Mouse (Mus musculus): ENCODE results near the gene Otos.
A peak's percentile ranks its signal among the peaks of the same experiment; 100 is the strongest.

Otos gene

DNA sequence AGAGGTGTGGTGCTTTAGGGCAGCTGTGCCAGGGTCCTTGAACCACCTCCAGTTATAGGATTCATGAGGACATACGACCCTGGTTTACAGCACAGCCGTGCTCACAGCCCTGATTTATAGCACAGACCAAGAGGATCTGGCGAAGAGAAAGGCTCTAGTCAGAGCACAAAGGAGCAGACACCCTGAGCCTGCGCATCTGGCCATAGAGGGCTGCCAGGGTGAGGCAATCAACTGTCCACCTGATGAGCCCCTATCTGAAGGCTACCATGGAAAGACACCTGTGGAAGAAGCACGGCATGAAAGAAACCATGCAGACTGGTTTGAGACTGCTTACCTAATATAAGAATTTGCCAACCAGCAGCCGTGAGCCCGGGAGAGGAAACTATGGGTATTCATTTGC, 2.0 kb downstream of the Otos start:
- DNase-seq (ENCODE audit: low read depth, low spot score) = no peak

DNA sequence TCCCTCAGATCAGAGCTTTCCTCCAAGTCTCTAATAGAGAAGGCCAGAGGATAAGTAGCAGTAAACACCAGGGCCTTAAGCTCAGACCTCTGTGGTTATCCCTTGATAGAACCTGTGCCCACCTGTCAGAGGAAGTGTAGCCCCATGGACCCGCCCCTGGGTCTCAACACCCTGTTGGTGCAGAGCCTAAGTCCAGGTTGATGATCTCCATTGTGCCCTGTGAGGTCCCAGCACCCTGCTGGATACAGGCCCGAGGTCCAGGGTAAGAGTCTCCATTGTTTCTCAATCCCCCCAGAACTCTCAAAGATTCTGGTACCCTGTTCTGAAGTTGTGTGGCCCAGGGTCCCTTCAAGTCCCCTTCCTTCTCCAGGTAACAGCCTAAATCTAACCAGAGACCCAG, 2.5 kb downstream of the Otos start:
- no peak for DNase-seq (ENCODE audit: low read depth, low spot score)

DNA sequence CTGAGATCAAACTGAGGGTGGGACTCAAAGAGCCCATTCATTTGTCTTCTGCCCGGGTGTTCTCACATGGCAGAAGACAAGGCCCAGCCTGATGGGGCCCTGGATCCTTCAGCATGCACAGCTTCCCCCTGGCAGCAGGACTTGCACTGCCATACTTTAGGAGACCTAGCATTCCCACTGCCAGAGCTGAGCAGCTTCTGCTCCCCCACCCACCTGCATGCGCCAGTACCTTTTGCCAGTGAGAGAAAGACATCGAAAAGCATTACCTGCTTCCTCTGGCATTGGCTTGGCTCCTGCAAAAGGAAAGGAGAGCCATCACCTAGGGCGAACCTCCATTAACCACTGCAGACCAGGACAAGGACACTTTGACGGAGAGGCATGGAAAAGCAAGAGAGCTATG, 3.7 kb downstream of the Otos start:
- no peak for DNase-seq (ENCODE audit: low read depth, low spot score)

DNA sequence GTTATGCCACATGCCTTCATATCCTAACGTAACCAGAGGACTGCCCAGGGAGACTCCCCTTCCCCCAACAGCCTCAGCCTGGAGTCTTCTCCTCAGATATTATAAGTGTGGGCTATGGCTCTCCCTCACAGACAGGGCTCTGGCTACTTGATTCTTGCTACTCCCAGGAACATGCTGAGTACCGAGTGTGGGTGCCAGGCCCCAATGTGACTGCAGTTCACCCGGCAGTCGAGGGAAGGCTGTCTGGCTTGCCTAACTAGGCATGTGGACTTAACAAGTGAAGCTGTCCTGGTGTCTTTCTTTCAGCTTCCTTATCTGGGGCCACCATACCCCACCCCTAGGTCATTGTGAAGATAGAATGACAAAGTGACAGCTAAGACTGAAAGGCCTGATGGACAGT, 5.0 kb downstream of the Otos start:
- no peak for DNase-seq (ENCODE audit: low read depth, low spot score)

DNA sequence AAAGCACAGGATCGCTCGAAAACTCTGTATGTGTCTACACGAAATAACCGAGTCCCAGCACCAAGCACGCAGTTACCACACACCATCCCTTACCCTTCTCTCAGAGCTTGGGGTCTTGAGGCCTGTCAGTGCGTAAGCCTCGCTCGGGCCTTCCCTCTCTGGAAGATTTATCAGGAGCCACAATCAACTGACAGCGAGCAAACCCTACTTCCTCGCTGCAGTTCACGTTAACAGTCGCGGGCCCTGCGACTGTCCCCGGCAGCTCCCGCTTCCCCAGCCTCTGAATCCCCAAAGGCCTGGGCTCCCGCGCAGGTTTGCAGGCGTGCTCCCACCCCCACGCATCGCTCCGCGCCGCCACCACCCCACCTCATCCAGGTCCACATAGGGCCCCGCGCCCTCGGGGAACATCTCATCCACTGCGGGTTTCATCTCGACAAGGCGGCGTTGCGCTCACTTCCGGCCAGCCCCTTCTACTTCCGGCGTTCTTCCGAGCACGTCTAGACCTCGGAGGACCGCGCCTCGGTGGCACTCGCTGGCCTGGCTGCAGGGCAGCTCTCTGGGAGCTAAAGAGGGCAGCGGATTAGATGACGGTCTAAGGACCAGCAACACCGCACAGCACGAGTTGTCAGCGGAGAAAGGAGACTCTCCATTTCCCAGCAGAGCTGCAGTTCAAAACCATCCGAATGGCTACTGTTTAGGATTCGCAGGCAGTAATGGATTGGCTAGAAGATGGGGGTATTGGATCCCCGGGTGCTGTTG, 6.9 kb downstream of the Otos start, which contains the start of gene Cops9:
Cops9 (minus strand) TSS at position 472 of the 759 bp plus-strand sequence.
- DNase-seq (ENCODE audit: low read depth, low spot score) = peak; percentile 87

DNA sequence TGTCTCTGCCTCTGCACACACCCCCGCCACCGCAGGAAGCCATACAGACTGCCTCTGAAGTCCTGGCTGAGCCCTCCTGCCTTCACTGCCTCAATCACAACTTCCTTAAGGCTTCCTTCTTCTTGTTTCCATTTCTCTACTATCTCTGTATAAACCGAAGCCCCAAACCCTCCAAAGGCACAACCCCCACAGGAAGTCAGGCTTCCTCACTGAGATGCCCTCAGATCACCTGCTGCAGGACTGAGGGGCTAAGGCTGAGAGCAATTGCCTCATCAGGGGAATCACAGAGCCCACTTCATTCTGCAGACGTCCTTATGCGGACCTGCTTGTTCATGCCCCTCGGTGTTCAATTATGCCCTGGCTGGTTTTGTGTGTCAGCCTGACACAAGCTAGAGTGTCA, 8.2 kb downstream of the Otos start:
- DNase-seq (ENCODE audit: low read depth, low spot score) = no peak

DNA sequence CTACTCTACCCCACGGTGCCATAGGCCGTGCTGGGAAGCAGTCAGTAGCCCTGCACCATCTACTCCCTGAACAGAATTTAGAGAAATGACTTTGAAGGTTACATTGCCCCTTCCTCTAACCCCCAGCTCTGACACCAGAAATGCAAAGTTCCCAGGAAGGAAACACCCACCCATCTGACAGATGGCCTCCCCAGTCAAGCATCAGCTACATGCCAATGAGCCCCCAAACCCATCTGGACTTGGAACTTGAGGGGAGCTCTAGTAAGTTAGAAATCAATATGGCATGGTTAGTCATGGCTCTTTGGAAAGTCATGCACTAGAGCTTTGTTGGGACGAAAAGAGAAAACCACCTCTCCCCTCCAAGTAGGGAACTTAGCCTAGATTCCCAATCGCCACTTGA, 9.9 kb downstream of the Otos start:
- DNase-seq (ENCODE audit: low read depth, low spot score) = no peak

DNA sequence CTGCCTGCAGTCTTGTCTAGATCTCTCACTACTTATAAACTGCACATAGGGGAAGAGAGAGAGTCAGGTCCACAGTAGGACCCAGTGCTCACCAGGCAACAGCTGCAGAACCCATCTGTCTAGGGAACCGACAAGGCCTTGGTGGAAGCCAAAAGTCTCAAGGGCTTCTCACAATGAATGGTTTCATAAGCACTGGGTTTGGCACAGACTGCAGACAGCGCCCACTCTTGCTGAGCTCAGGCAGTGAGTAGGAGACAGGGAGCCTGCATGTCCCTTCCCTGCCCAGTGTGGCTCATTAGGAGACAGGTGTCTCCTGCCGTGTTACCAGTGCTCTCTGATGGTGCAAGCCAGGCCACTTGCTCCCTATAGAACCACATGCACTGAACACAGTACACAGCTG, 10.5 kb downstream of the Otos start:
- DNase-seq (ENCODE audit: low read depth, low spot score) = no peak

DNA sequence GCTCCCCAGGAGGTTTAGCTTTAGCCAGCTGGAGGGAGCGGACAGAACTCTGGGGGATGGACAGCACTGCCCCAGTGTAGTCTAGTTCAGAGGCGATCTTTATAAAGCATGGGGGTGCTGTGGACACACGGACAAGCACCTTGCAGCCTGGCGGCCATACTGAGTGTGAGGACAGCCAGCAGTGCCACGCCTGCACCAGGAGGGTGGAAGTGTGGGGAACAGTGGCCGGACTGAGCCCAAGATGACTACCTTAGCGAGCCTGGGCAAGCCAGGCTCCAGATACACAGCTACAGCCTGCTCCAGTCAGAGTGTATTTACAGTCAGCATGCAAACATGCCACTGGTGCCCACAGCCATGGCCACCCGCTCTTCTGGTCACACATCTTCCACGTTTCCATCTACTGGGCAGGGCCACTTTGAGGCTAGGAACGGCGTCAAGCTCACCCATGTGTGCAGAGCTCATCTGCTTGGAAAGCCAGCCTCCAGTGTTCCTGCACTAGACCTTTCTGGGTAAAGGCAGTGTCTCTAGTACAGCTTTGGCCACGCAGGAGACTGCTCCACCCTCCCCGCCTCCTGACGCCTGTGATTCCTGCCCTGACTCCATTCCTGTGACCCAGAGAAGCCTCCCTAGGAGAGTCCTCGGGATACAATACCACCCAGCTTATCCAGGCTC, 11.0 kb downstream of the Otos start:
- DNase-seq (ENCODE audit: low read depth, low spot score) = no peak

DNA sequence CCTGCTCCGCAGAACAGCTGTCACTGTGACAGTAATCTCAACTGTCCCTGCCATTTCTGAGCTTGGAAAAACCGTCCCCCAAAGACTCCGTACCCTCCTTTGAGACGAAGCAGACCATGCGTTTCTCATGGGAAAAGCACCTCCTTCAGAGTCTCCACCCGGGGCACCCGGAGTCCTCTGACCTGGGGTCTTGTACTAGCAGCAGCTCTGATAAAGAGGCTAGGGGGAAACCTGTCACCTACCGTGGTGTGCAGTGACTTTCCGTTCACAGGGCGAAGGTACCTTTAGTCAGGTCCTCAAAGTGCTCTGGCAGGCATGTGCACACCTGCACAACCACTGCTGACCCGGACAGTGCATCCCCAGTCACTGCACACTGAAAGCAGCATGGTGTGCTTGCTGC, 12.0 kb downstream of the Otos start:
- DNase-seq (ENCODE audit: low read depth, low spot score) = no peak

DNA sequence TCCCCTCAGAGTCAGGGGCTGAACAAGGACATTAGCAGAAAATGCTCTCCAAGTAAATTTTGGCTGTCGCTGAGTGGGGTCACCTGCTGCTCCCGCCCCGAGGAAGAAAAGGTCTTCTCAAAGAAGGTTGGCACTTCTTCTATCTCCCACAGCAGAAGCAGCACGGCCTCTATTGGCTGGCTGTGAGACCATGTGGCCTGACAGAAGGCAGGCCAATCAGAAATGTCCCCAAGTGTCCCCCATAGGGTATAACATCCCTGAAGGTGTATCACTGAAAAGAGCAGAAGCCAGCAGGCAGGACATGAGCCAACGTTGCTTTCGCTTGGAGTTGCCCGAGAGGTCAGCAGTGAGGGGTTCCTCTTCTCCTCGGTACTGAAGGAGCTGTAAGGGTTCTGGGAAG, 12.6 kb downstream of the Otos start:
- no peak for DNase-seq (ENCODE audit: low read depth, low spot score)

DNA sequence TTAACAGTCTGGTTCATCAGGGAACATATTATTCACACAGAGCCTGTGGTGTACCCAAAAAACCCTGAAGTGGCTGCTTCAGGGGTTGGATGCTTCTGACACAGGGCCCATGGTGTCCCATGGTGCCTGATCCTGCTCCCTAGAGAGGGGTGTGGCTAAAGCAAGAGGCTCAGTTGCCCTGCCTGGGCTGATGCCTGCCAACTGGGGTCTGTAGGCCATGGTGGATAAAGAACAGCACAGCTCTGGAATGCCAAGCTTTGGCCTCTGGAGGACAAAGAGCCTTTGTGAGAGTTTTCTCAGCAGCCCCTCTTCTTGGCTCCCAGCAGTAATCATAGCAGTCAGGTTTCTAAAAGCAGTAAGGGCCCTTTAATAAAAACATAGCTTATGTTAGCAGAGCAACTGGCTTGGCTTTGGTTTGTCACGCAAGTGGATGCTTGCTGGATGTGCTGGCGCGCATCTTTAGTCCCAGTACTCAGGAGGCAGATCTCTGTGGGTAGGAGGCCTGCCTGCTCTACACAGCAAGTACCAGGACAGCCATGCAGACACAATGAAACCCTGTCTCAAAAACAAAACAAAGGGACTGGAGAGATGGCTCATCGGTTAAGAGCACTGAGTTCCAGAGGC, 13.6 kb downstream of the Otos start:
- no peak for DNase-seq (ENCODE audit: low read depth, low spot score)

DNA sequence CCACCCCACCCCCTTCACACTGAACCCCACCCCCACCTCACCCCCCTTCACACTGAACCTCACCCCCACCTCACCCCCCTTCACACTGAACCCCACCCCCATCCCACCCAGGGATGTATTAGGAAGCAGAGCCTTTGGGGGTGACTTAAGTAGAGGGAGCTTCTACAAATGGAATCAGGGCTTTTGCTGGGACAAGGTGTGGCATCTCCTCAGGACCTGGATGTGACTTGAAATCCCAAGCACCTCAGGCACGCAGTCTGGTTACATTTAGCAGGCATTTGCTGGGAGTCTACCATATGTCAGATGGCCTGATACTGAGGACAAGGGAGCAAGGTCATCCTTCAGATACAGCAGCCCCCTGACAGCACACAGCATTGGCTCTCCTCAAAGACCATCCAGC, 14.1 kb downstream of the Otos start:
- DNase-seq (ENCODE audit: low read depth, low spot score) = no peak

DNA sequence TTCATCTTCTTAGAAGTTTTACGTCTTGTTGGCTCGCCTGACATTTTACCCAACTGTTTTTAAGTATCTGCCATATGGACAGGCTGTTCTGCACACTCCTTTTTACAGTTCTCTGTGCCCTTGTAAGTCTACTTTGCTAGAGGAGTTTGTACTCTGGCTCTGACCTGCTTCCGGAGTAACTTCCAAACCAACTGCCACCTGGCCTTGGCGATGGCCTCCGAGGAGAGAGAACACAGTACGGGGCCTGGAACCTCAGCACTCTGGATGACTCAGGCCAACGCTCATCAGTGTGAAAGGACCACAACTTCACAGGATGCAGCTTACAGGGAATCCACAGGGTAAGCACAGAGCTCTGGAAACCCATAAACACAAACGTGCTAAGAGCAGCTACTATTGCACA, 14.9 kb downstream of the Otos start:
- DNase-seq (ENCODE audit: low read depth, low spot score) = no peak

DNA sequence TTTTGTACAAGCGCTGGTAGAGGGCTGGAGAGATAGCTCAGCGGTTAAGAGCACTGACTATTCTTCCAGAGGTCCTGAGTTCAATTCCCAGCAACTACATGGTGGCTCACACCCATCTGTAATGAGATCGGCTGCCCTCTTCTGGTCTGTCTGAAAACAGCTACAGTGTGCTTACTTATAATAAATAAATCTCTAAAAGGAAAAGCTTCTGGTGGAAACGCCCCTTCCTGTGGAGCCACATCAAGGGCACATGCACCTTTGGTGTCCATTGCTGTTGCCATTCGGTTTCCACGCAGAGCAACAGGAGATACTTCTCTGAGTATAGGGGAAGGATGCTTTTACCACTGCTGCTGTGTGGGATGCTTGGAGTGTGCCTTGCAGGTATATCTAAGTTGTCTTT, 15.7 kb downstream of the Otos start:
- DNase-seq (ENCODE audit: low read depth, low spot score) = peak; percentile 42

DNA sequence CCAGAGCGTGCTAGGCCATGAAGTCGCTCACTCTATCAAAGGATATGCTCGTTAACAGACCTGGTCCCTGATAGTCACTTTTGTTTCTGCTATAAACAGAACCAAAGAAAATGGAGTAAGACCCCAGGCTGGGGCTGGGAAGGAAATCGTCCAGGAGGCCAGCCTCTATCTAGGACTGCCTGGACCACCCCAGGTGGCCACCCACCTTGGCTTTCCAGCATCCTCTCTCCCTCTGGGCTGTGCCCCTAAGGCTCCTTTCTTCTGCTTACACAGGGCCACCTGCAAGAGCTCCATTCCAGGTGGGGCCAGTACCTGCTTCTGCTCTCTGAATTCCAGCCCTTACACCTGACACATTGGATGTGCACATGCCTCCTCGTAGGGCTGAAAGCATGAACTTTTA, 16.4 kb downstream of the Otos start:
- DNase-seq (ENCODE audit: low read depth, low spot score) = no peak

DNA sequence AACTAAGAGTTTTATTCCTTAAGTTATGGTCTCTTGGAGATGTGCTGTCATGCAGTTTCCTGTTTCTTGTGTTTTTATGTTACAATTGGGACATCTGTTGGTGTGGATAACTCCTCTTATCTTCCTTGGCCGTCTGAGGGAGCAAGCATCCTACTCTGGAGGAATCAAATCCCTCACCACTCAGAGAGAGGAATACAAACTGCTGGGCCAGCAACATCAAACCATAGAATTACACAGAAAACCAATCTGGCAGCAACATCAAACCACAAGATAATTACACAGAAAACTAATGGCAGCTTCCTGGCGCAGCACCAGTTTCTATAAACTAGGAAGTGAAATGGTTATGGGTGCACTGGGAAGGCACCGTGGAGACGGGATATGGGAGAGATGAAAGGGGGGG, 20.4 kb downstream of the Otos start:
- DNase-seq (ENCODE audit: low read depth, low spot score) = no peak

DNA sequence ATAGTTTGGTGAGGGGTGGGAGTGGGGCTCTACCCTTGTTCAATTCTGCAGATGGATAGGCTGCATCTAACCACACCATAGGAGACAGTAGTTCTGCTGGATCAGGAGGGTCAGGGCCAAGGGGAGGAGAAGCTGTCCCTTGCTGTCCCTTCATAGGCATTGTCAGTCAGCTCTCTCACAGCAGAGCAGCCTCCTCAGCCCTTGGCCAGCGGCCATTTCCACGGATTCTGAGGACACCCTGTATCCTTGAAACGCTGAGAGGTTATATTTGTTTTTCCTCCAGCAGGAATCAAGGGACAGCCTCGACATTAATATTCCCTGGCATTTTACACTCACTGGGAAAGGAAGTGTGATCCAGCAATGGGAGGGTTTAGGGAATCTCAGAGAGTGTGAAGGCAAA, 30.3 kb downstream of the Otos start:
- no peak for DNase-seq (ENCODE audit: low read depth, low spot score)

DNA sequence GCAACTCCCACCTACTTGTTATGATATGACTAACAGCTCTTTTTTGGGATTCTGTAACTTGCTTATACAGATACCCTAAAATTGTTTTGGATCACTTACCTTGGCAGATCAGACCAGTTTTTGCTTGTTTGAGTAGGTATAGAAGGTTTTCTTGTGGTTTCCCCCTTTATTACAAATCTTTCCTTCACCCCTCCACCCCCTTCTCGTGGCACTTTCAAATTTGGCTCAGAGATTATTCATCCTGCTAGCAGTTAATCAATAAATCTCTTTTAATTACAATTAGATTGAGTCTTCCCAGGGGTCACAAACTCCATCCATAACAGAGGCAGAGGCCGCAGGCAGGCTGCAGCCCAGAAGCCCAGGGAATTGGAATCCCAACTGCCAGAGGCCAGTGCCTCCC, 31.2 kb downstream of the Otos start, which contains the start of gene Olfr12:
Olfr12 (plus strand) TSS at position 301 of the 400 bp plus-strand sequence.
- no peak for DNase-seq (ENCODE audit: low read depth, low spot score)

DNA sequence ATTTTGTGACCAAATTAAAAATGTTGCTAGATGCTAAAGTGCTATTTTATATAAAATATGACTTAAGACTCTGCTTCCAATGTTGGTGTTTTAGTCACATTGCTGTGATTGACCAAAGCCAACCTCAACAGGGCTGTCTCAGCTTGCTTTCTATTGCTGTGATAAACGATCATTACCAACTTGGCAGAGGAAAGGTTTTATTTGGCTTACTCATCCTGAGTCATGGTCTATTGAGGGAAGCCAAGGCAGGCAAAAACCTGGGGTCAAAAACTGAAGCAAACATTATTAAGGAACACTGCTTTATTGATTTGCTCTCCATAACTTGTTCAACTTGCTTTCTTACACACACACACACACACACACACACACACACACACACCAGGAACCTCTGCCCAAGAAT, 32.6 kb downstream of the Otos start:
- DNase-seq (ENCODE audit: low read depth, low spot score) = no peak

DNA sequence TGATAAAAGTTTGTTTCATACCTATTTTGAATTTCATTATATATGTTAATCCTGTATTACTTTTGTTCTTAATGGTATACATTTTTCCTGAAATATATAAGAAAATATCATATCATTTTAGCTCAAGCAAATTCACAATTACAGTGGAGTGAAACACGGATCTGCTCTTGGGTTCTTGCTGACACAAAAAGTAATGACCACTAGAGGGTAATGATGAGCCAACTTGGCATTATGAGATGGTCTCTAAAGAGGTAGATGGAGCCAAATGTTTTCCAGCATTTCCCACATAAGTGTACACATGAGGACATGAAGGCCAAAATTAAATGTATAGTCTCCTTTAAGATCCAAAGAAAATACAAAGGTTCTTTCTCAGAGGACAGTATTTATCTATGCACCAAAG, 34.1 kb downstream of the Otos start:
- DNase-seq (ENCODE audit: low read depth, low spot score) = peak; percentile 24

DNA sequence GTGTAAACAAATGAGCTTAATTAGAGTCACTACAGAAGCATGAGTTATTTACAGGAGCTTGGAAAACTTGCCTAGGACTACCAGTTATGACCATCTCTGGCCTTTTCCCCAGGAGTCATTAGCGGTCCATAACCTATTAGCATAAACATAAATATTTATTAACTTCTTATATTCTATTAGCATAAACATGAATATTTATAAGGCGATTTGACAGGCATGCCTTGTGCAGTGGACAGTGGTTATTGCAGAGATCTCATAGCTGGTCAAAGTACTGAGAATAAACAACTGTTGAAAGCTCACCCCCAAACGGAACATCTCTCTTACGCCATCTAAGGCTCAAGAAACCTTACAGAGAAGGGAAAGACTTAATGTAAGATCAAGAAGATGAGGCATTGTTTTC, 35.5 kb downstream of the Otos start:
- DNase-seq (ENCODE audit: low read depth, low spot score) = no peak

DNA sequence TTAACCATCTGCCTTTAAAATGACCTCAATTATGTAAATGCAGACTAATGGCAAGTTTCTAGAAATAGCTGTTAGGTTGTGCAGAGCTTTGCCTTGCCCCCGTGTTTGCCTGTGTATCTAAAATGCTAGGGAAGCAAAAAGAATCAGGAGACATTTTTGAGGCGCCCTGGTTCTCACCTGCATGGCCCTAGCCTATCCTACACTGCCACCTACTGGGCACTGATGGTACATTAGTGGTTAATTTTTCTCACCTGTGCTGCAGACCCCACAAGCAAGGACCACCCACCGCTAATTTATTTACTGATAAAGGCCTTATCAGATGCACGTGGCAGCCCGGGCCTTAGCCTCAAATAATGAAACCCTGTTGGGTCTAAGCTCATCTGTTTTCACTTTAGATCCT, 37.6 kb downstream of the Otos start:
- DNase-seq (ENCODE audit: low read depth, low spot score) = peak; percentile 55

Data from R1 (cell line).